Mouse (Mus musculus): ENCODE data around the gene Fcgr4. TPM values are rescaled to one million over a fixed set of nuclear protein-coding genes. Genes with fewer than 3 reads are reported as not detected.
"Not testable (repeated sequence)": the region's sequence is repeated elsewhere in the genome, so short reads cannot be mapped to it uniquely, and the experiment has no call there.

Fcgr4 gene
- polyA plus RNA-seq, 1 experiment from 2014 or later = 1.3 TPM

DNA sequence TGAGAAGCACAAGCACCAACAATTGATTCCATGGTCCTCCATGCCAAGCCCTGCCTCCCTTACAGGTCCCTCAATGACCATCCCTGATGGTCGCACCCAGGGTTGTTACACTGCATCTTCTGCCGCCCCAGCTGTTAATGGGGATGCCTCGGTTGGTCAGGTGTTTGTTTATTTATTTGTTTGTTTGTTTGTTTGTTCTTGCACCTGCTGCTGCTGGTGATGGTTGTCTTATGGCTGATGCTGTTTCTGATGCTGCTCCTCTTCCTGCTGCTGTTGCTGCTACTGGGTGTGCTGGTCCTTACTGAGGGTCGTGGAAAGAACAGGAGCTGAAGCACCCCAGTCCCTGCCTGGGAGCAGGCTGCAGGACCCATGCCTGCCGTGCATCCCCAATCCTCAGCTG is 49.2 kb downstream of the Fcgr4 start:
- not testable (repeated sequence) for H3K4me2 ChIP-seq (ENCODE audit: low read depth, low read length); H3K9me3 ChIP-seq (replicated peaks; ENCODE audit: control insufficient read depth, low read length); ATAC-seq (replicated peaks; ENCODE audit: extremely low read depth, insufficient read depth, low FRiP score); H3K9ac ChIP-seq (ENCODE audit: low read length); H3K27ac ChIP-seq (ENCODE audit: low read length); H3K36me3 ChIP-seq (ENCODE audit: control insufficient read depth, insufficient read depth); H3K4me1 ChIP-seq (ENCODE audit: control insufficient read depth, insufficient read depth, low read length); H3K4me3 ChIP-seq (ENCODE audit: low read length)
- WGBS = 32% methylated on average over 5 of the region's 5 CpGs
- H3K27me3 ChIP-seq (ENCODE audit: control insufficient read depth, insufficient read depth, low read length) = peaks cover 25% of the 10 kb centered on the region

- H3K27me3 ChIP-seq (ENCODE audit: control insufficient read depth, insufficient read depth, low read length) = peaks cover 28% of the 10 kb centered on the region
- H3K9me3 ChIP-seq (replicated peaks; ENCODE audit: control insufficient read depth, low read length) = not testable (repeated sequence)
- 61% methylated on average over 3 of the region's 3 CpGs for WGBS
Measured at GRCm38 (mm10) chr1:171069508-171069907, 50.8 kb downstream of the Fcgr4 start.

GRCm38 (mm10) chr1:171070879-171071278 is 52.2 kb downstream of the Fcgr4 start:
- 0 out of 2 replicates have a peak overlapping the region, but pooled peaks have one; percentile 18 for H3K4me2 ChIP-seq (ENCODE audit: low read depth, low read length)
- not testable (repeated sequence) for H3K4me3 ChIP-seq (ENCODE audit: low read length)

More at GRCm38 (mm10) chr1:171069508-171069907, 50.8 kb downstream of the Fcgr4 start:
- H3K9ac ChIP-seq (ENCODE audit: low read length); H3K4me1 ChIP-seq (ENCODE audit: control insufficient read depth, insufficient read depth, low read length); H3K27ac ChIP-seq (ENCODE audit: low read length); H3K4me2 ChIP-seq (ENCODE audit: low read depth, low read length); H3K36me3 ChIP-seq (ENCODE audit: control insufficient read depth, insufficient read depth); ATAC-seq (replicated peaks; ENCODE audit: extremely low read depth, insufficient read depth, low FRiP score); H3K4me3 ChIP-seq (ENCODE audit: low read length): not testable (repeated sequence)

GRCm38 (mm10) chr1:171071726-171072125 is 53.0 kb downstream of the Fcgr4 start:
- not testable (repeated sequence) for H3K4me2 ChIP-seq (ENCODE audit: low read depth, low read length); H3K4me3 ChIP-seq (ENCODE audit: low read length); H3K36me3 ChIP-seq (ENCODE audit: control insufficient read depth, insufficient read depth); H3K9me3 ChIP-seq (replicated peaks; ENCODE audit: control insufficient read depth, low read length); H3K4me1 ChIP-seq (ENCODE audit: control insufficient read depth, insufficient read depth, low read length); H3K27ac ChIP-seq (ENCODE audit: low read length); H3K9ac ChIP-seq (ENCODE audit: low read length)
- peaks cover 22% of the 10 kb centered on the region for H3K27me3 ChIP-seq (ENCODE audit: control insufficient read depth, insufficient read depth, low read length)
- peak; percentile 38 for ATAC-seq (replicated peaks; ENCODE audit: extremely low read depth, insufficient read depth, low FRiP score)
- WGBS = no CpG with 5 or more reads among the region's 35 CpGs

More at GRCm38 (mm10) chr1:171070879-171071278, 52.2 kb downstream of the Fcgr4 start:
- H3K27me3 ChIP-seq (ENCODE audit: control insufficient read depth, insufficient read depth, low read length) = peaks cover 25% of the 10 kb centered on the region
- H3K9ac ChIP-seq (ENCODE audit: low read length); H3K9me3 ChIP-seq (replicated peaks; ENCODE audit: control insufficient read depth, low read length); H3K36me3 ChIP-seq (ENCODE audit: control insufficient read depth, insufficient read depth); H3K27ac ChIP-seq (ENCODE audit: low read length); ATAC-seq (replicated peaks; ENCODE audit: extremely low read depth, insufficient read depth, low FRiP score); H3K4me1 ChIP-seq (ENCODE audit: control insufficient read depth, insufficient read depth, low read length): not testable (repeated sequence)
- WGBS = 19% methylated on average over 11 of the region's 16 CpGs

DNA sequence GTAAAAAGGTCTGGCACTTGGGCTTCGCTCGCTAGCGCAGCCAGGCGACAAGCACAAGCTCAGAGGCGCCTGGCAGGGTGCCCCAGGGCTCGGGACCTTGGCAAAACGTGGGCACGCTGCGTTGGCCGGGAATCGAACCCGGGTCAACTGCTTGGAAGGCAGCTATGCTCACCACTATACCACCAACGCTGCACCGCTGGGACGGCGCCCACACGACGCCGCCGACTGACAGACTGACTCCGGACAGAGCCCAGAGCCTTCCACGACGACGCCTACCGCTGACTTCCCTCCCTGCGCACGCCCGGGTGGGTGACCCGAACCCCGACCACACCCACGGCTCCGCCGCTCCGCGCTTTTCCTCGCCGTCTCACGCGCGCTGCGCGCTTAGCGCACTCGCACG is 53.5 kb downstream of the Fcgr4 start:
- peaks cover 24% of the 10 kb centered on the region for H3K27me3 ChIP-seq (ENCODE audit: control insufficient read depth, insufficient read depth, low read length)
- no CpG with 5 or more reads among the region's 45 CpGs for WGBS
- peak; percentile 39 for ATAC-seq (replicated peaks; ENCODE audit: extremely low read depth, insufficient read depth, low FRiP score)
- H3K4me3 ChIP-seq (ENCODE audit: low read length); H3K9me3 ChIP-seq (replicated peaks; ENCODE audit: control insufficient read depth, low read length); H3K9ac ChIP-seq (ENCODE audit: low read length); H3K4me1 ChIP-seq (ENCODE audit: control insufficient read depth, insufficient read depth, low read length); H3K27ac ChIP-seq (ENCODE audit: low read length); H3K36me3 ChIP-seq (ENCODE audit: control insufficient read depth, insufficient read depth); H3K4me2 ChIP-seq (ENCODE audit: low read depth, low read length): not testable (repeated sequence)

DNA sequence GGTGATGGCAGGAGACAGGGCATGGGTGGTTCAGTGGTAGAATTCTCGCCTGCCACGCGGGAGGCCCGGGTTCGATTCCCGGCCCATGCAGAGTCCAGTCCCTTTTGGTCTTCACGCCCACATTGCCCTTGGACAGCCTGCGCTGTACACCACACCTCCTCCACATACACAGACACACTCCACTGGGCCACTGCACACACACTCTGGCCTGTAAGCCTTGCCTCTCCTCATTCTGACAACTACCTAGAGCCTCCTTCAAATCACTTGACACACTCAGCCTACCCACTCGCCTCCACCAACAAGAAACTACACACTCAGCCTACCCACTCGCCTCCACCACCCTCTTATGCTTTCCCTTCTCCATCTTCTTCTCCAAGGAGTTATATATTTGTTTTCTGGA is 55.6 kb downstream of the Fcgr4 start:
- ATAC-seq (replicated peaks; ENCODE audit: extremely low read depth, insufficient read depth, low FRiP score) = 0 out of 2 replicates have a peak, but pooled peaks have one; percentile 7
- H3K4me3 ChIP-seq (ENCODE audit: low read length); H3K4me2 ChIP-seq (ENCODE audit: low read depth, low read length); H3K27ac ChIP-seq (ENCODE audit: low read length); H3K36me3 ChIP-seq (ENCODE audit: control insufficient read depth, insufficient read depth); H3K4me1 ChIP-seq (ENCODE audit: control insufficient read depth, insufficient read depth, low read length); H3K9me3 ChIP-seq (replicated peaks; ENCODE audit: control insufficient read depth, low read length); H3K9ac ChIP-seq (ENCODE audit: low read length): not testable (repeated sequence)
- WGBS = 19% methylated on average over 4 of the region's 10 CpGs
- H3K27me3 ChIP-seq (ENCODE audit: control insufficient read depth, insufficient read depth, low read length) = peaks cover 26% of the 10 kb centered on the region

DNA sequence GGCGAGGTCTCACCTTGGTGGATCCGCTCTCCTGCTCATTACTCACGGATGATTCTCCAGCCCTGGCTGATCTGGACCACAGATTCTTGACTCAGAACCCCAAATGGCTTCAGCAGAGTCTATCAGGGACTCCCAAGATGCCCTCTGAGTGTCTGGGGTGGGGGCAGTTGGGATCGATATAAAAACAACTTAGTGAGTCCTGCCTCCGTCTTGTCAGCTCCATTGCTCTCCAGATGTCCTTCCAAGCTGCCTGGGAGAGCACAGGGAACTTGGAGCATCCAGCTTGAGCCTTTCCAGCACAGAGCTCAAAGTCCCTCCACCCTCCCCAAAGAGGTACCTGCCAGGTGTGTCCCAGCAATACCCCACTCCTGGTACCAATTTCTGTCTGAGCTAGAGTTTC is 57.5 kb downstream of the Fcgr4 start:
- not testable (repeated sequence) for H3K4me1 ChIP-seq (ENCODE audit: control insufficient read depth, insufficient read depth, low read length); H3K9ac ChIP-seq (ENCODE audit: low read length); H3K4me2 ChIP-seq (ENCODE audit: low read depth, low read length); H3K4me3 ChIP-seq (ENCODE audit: low read length); H3K36me3 ChIP-seq (ENCODE audit: control insufficient read depth, insufficient read depth); H3K27ac ChIP-seq (ENCODE audit: low read length); H3K9me3 ChIP-seq (replicated peaks; ENCODE audit: control insufficient read depth, low read length); ATAC-seq (replicated peaks; ENCODE audit: extremely low read depth, insufficient read depth, low FRiP score)
- H3K27me3 ChIP-seq (ENCODE audit: control insufficient read depth, insufficient read depth, low read length) = peaks cover 16% of the 10 kb centered on the region
- 80% methylated on average over 4 of the region's 5 CpGs for WGBS

GRCm38 (mm10) chr1:171077192-171077591 is 58.5 kb downstream of the Fcgr4 start:
- not testable (repeated sequence) for H3K27ac ChIP-seq (ENCODE audit: low read length); H3K4me2 ChIP-seq (ENCODE audit: low read depth, low read length); H3K9me3 ChIP-seq (replicated peaks; ENCODE audit: control insufficient read depth, low read length); H3K4me1 ChIP-seq (ENCODE audit: control insufficient read depth, insufficient read depth, low read length); H3K9ac ChIP-seq (ENCODE audit: low read length); ATAC-seq (replicated peaks; ENCODE audit: extremely low read depth, insufficient read depth, low FRiP score); H3K4me3 ChIP-seq (ENCODE audit: low read length); H3K36me3 ChIP-seq (ENCODE audit: control insufficient read depth, insufficient read depth)
- 41% methylated on average over 5 of the region's 5 CpGs for WGBS
- peaks cover 20% of the 10 kb centered on the region for H3K27me3 ChIP-seq (ENCODE audit: control insufficient read depth, insufficient read depth, low read length)

DNA sequence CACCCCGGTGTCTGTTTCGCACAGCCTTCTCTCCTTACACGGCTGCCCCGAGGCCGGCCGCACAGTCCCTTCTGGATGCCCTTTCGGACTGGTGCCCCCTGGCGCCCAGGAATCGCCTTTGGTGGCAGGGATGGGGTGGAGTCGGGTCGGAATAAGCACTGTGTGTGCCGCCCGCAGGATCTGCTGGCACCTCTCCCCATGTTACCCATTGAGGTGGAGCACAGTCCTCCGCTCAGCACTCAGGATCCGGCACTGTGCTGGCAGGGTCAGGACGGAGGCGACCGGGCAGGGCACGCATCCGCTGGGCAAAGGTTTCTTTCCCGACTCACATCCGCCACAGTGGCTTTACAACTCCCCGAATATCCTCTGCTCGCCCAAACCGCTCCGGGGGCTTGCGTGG is 59.2 kb downstream of the Fcgr4 start:
- H3K9me3 ChIP-seq (replicated peaks; ENCODE audit: control insufficient read depth, low read length); H3K36me3 ChIP-seq (ENCODE audit: control insufficient read depth, insufficient read depth); H3K4me1 ChIP-seq (ENCODE audit: control insufficient read depth, insufficient read depth, low read length); H3K27ac ChIP-seq (ENCODE audit: low read length); H3K9ac ChIP-seq (ENCODE audit: low read length): not testable (repeated sequence)
- Histone ChIP-seq H3K27me3 (ENCODE audit: control insufficient read depth, insufficient read depth, low read length) (peaks cover 20% of the 10 kb centered on the region), H3K4me2 (ENCODE audit: low read depth, low read length) (peak overlapping the region; percentile 36; the same call in 1 of the 2 replicates), H3K4me3 (ENCODE audit: low read length) (0 out of 2 replicates have a peak overlapping the region, but pooled peaks have one; percentile 14)
- 2% methylated on average over 15 of the region's 27 CpGs for WGBS
- ATAC-seq (replicated peaks; ENCODE audit: extremely low read depth, insufficient read depth, low FRiP score) = peak; percentile 5
